Mouse (Mus musculus): ENCODE data around the gene Clcn2. TPM values are rescaled to one million over a fixed set of nuclear protein-coding genes. Genes with fewer than 3 reads are reported as not detected.

Gene Clcn2
- polyA plus RNA-seq (2012; rRNA removed) = 80.5 and 93.6 TPM in 2 replicates

GRCm38 (mm10) chr16:20717181-20717977 is at the start of gene Clcn2, which contains the start of gene Polr2h:
Clcn2 (minus strand) TSS chr16:20717746.
Polr2h (plus strand) TSS chr16:20717665.

GRCm38 (mm10) chr16:20733731-20734730 is 16.5 kb upstream of the Clcn2 start, which contains the start of gene Thpo:
Thpo (minus strand) TSS chr16:20734511.

GRCm38 (mm10) chr16:20732925-20733730 is 15.6 kb upstream of the Clcn2 start, which contains the start of gene Chrd:
Chrd (plus strand) TSS chr16:20733127.

GRCm38 (mm10) chr16:20693111-20693701 is 24.3 kb downstream of the Clcn2 start, which contains the start of gene Fam131a:
Fam131a (plus strand) TSS chr16:20693241.

GRCm38 (mm10) chr16:20668013-20668412 is 49.5 kb downstream of the Clcn2 start, which contains the start of gene Eif4g1:
Eif4g1 (plus strand) TSS chr16:20668313.

Other genes with a start within 250 kb of the Clcn2 start
- 50.9 and 53.0 TPM in 2 replicates for gene Eif2b5, start 218.9 kb downstream of the Clcn2 start, polyA plus RNA-seq (2012; rRNA removed)
- 81.3 and 94.9 TPM in 2 replicates for gene Dvl3, start 200.8 kb downstream of the Clcn2 start, polyA plus RNA-seq (2012; rRNA removed)
- gene Ap2m1, start 182.3 kb downstream of the Clcn2 start, polyA plus RNA-seq (2012; rRNA removed) = 996 and 1,020 TPM in 2 replicates
- 68.0 and 74.3 TPM in 2 replicates for gene Abcf3, start 169.2 kb downstream of the Clcn2 start, polyA plus RNA-seq (2012; rRNA removed)
- 29.8 and 35.2 TPM in 2 replicates for gene Vwa5b2, start 128.3 kb downstream of the Clcn2 start, polyA plus RNA-seq (2012; rRNA removed)
- gene Eef1akmt4, start 106.2 kb downstream of the Clcn2 start, polyA plus RNA-seq (2012; rRNA removed) = 11.8 and 12.3 TPM in 2 replicates
- 0.06 TPM in 1 of 2 replicates, not detected in the other for gene Gm49333, start 106.1 kb downstream of the Clcn2 start, polyA plus RNA-seq (2012; rRNA removed)
- 27.2 and 27.6 TPM in 2 replicates for gene Alg3, start 106.0 kb downstream of the Clcn2 start, polyA plus RNA-seq (2012; rRNA removed)
- 65.1 and 66.7 TPM in 2 replicates for gene Camk2n2, start 96.5 kb downstream of the Clcn2 start, polyA plus RNA-seq (2012; rRNA removed)
- gene Ece2, start 87.9 kb downstream of the Clcn2 start, polyA plus RNA-seq (2012; rRNA removed) = 29.3 and 32.5 TPM in 2 replicates
- 219 and 227 TPM in 2 replicates for gene Psmd2, start 66.1 kb downstream of the Clcn2 start, polyA plus RNA-seq (2012; rRNA removed)
- gene Eif4g1, start 49.4 kb downstream of the Clcn2 start, polyA plus RNA-seq (2012; rRNA removed) = 245 and 252 TPM in 2 replicates
- gene Fam131a, start 24.5 kb downstream of the Clcn2 start, polyA plus RNA-seq (2012; rRNA removed) = 44.1 and 52.6 TPM in 2 replicates
- 67.8 and 68.8 TPM in 2 replicates for gene Polr2h, start 81 bp downstream of the Clcn2 start, polyA plus RNA-seq (2012; rRNA removed)
- gene Chrd, start 15.4 kb upstream of the Clcn2 start, polyA plus RNA-seq (2012; rRNA removed) = 24.7 and 29.3 TPM in 2 replicates
- gene Thpo, start 16.8 kb upstream of the Clcn2 start, polyA plus RNA-seq (2012; rRNA removed) = 3.2 and 3.3 TPM in 2 replicates